Mouse (Mus musculus): ENCODE measurements around the gene Shd.

Gene Shd

DNA sequence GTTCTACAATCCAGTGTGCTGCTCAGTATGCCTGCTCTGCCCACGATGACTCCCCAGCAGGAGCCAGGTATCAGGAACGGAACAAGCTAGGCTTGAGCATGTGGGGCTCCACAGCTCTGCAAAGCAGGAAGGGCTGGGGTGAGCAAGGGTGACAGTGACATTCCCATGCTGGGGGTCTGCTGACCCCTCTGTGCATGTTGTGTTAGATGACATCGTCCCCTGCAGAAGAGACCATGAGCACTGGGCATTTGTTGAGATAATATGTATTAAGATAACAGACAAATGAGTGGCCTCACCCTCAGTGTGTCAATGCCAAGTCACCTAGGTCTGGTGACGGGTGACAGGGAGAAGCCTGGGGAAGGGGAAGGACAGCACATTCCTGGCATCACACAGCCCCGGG is 54.7 kb downstream of the Shd start:
- DNase-seq (ENCODE audit: low read depth, low spot score): no peak

All from WW6 (cell line).